In the genomic region with DNA sequence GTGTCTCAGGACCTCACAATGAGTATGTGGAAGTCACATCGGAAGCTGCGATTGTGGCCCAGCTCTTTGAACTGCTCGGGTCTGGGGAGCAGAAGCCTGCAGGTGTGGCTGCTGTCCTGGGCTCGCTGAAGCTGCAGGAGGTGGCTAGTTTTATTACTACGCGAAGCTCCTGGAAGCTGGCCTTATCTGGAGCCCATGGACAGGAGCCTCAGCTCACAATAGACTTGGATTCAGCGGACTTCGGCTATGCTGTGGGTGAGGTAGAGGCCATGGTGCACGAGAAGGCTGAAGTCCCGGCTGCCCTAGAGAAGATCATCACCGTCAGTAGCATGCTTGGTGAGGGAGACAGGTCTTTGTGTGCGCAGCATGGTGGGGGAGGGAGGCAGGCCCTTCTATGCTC, we compare ENCODE assay signal across 9 mouse cellular contexts. TPM values are rescaled to one million over a fixed set of nuclear protein-coding genes. Genes with fewer than 3 reads are reported as not detected.
DNase-seq lines count a peak whose midpoint lies in the region; ATAC-seq and TF ChIP-seq lines count a peak whose summit lies in the region.
"Had no signal": no experiment of that assay in that cellular context is flagged by ENCODE, and none has a peak within 500 bp of the region (broad histone marks: within the 10 kb centered on the region; RNA-seq: fewer than 3 reads in every experiment).

No protein-coding gene starts in this region.

- H3K9ac ChIP-seq in kidney, postnatal 0 days (ENCODE audit: low read depth, low read length) = peak overlapping the region; percentile 75; the same call in 1 of the 2 replicates

- H3K36me3 ChIP-seq in kidney, postnatal 0 days (ENCODE audit: insufficient read depth, low read length) = peaks cover 7% of the 10 kb centered on the region; the same call in 1 of the 2 replicates
- peaks cover 33% of the 10 kb centered on the region for H3K36me3 ChIP-seq in embryonic facial prominence, embryonic 10.5 days (replicated peaks)
- peaks cover 3% of the 10 kb centered on the region for H3K36me3 ChIP-seq in myocyte (ENCODE audit: control insufficient read depth, insufficient read depth)

- DNase-seq in kidney, postnatal 0 days (ENCODE audit: low spot score) = no peak
- no peak for DNase-seq in kidney, postnatal 10 days
- DNase-seq in embryonic facial prominence, embryonic 10.5 days (ENCODE audit: low spot score) = no peak
- DNase-seq in induced T-regulatory cell, adult 2 months (ENCODE audit: low read depth) = peak; percentile 50
- no peak for DNase-seq in embryo, embryonic 10 days (ENCODE audit: low spot score)
- no peak for DNase-seq in retina, embryonic 14.5 days (ENCODE audit: low spot score)
- no peak for DNase-seq in spleen, adult 18-20 months
- DNase-seq: thymus, postnatal 14 days had no signal

- WGBS in kidney, postnatal 0 days = 49% methylated on average over 12 of the region's 12 CpGs
- 74% methylated on average over 12 of the region's 12 CpGs for WGBS in embryonic facial prominence, embryonic 10.5 days

- no peaks in the 10 kb centered on the region for H3K9me3 ChIP-seq in kidney, postnatal 0 days (replicated peaks; ENCODE audit: low read length)
- no peaks in the 10 kb centered on the region for H3K9me3 ChIP-seq in embryonic facial prominence, embryonic 10.5 days

- peak overlapping the region; percentile 71; the same call in 1 of the 2 replicates for H3K4me3 ChIP-seq in kidney, postnatal 0 days (replicated peaks; ENCODE audit: low read depth, low read length)
- peak overlapping the region; percentile 77 for H3K4me3 ChIP-seq in embryonic facial prominence, embryonic 10.5 days
- H3K4me3 ChIP-seq in myocyte = peak overlapping the region; percentile 54

- H3ac ChIP-seq in myocyte (ENCODE audit: control insufficient read depth, insufficient read length) = peak overlapping the region; percentile 9

- ATAC-seq in kidney, postnatal 0 days (replicated peaks; ENCODE audit: low FRiP score, low read depth) = no peak

- peaks cover 20% of the 10 kb centered on the region for H3K4me1 ChIP-seq in kidney, postnatal 0 days (replicated peaks; ENCODE audit: insufficient read depth, low read length)
- H3K4me1 ChIP-seq in embryonic facial prominence, embryonic 10.5 days = peaks cover 51% of the 10 kb centered on the region

- H3K79me2 ChIP-seq in myocyte (ENCODE audit: control insufficient read depth, insufficient read depth) = no peaks in the 10 kb centered on the region

- H3K27me3 ChIP-seq in kidney, postnatal 0 days (ENCODE audit: insufficient read depth, low read length) = no peaks in the 10 kb centered on the region
- H3K27me3 ChIP-seq in embryonic facial prominence, embryonic 10.5 days (replicated peaks; ENCODE audit: low read depth, poor library complexity, severe bottlenecking) = peaks cover 9% of the 10 kb centered on the region
- H3K27me3 ChIP-seq in myocyte (ENCODE audit: control insufficient read depth, insufficient read depth, insufficient read length) = no peaks in the 10 kb centered on the region

- TF ChIP-seq CTCF in kidney, postnatal 0 days (IDR thresholded peaks at IDR 0.05; ENCODE audit: low read depth) = no peak

- H3K27ac ChIP-seq in kidney, postnatal 0 days = peak overlapping the region; percentile 84; the same call in 1 of the 2 replicates
- H3K27ac ChIP-seq in embryonic facial prominence, embryonic 10.5 days (replicated peaks) = peak overlapping the region; percentile 93

- H3K4me2 ChIP-seq in kidney, postnatal 0 days (ENCODE audit: low read length) = peak overlapping the region; percentile 81
- peak overlapping the region; percentile 99 for H3K4me2 ChIP-seq in myocyte (ENCODE audit: low read depth)

- no peak for TF ChIP-seq POLR2A in myocyte (IDR thresholded peaks at IDR 0.05; ENCODE audit: insufficient read length, low read depth)

TF ChIP-seq in myocyte, 11 proteins besides CTCF, POLR2A, EP300 and RAD21:
- TF ChIP-seq TCF12 (IDR thresholded peaks at IDR 0.05; ENCODE audit: insufficient read depth, poor library complexity, severe bottlenecking) = no peak

RNA-seq across cellular contexts. Expression of gene Thtpa, which starts 1.1 kb away (rescaled TPM):
- 20.8 and 21.6 TPM in 2 replicates for polyA plus RNA-seq in kidney, postnatal 0 days (2015; fragmentation: Nextera tagmentation; extraction: Ambion mirVana)
- polyA plus RNA-seq in embryonic facial prominence, embryonic 10.5 days (2016; fragmentation: Nextera tagmentation; extraction: Ambion mirVana) = 22.4 and 22.8 TPM in 2 replicates
- polyA plus RNA-seq in myocyte (2012; fragmentation: generic; extraction: Trizol) = 10.8 TPM

RNA-seq across cellular contexts. Expression of gene Zfhx2, which starts 3.5 kb away (rescaled TPM):
- 2.0 and 2.4 TPM in 2 replicates for polyA plus RNA-seq in kidney, postnatal 0 days (2015; fragmentation: Nextera tagmentation; extraction: Ambion mirVana)
- polyA plus RNA-seq in embryonic facial prominence, embryonic 10.5 days (2016; fragmentation: Nextera tagmentation; extraction: Ambion mirVana) = 6.1 and 6.8 TPM in 2 replicates
- 0.98 TPM for polyA plus RNA-seq in myocyte (2012; fragmentation: generic; extraction: Trizol)

RNA-seq across cellular contexts. Expression of gene Ap1g2, which starts 10.7 kb away (rescaled TPM):
- polyA plus RNA-seq in kidney, postnatal 0 days (2015; fragmentation: Nextera tagmentation; extraction: Ambion mirVana) = 15.8 and 16.8 TPM in 2 replicates
- polyA plus RNA-seq in embryonic facial prominence, embryonic 10.5 days (2016; fragmentation: Nextera tagmentation; extraction: Ambion mirVana) = 14.5 and 15.8 TPM in 2 replicates
- 6.5 TPM for polyA plus RNA-seq in myocyte (2012; fragmentation: generic; extraction: Trizol)

RNA-seq across cellular contexts. Expression of gene Jph4, which starts 21.1 kb away (rescaled TPM):
- polyA plus RNA-seq in kidney, postnatal 0 days (2015; fragmentation: Nextera tagmentation; extraction: Ambion mirVana) = 0.30 and 0.34 TPM in 2 replicates
- polyA plus RNA-seq in embryonic facial prominence, embryonic 10.5 days (2016; fragmentation: Nextera tagmentation; extraction: Ambion mirVana) = 0.45 and 0.81 TPM in 2 replicates
- polyA plus RNA-seq in myocyte (2012; fragmentation: generic; extraction: Trizol) = not detected
